Mouse (Mus musculus): ENCODE data around the gene Naa11. TPM values are rescaled to one million over a fixed set of nuclear protein-coding genes. Genes with fewer than 3 reads are reported as not detected.

The Naa11 gene
- polyA plus RNA-seq, 1 experiment from 2014 or later: not detected

DNA sequence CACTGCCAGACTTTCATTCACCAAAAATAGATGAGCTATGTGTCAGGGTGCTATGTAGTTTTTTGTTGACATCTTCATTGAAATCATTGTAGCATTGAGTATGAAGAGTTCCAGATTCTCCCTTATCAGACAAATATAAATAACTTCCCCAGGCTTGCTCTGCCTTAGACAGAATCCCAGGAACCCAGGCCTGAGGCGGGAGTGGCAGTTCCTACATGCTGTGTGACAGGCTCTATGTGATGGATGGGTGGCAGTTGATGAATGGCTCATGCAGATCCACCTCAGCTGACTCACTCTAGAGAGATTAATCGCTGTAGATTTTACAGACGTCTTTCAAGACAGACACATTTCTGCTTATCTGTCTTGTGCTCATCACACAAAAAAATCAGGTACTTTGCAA lies 57.4 kb downstream of the Naa11 start:
- Histone ChIP-seq H3K27ac (no peak overlapping the region), H3K4me3 (no peak overlapping the region), H3K9ac (no peak overlapping the region), H3K4me1 (replicated peaks) (no peaks in the 10 kb centered on the region), H3K9me3 (no peaks in the 10 kb centered on the region), H3K36me3 (no peaks in the 10 kb centered on the region), H3K4me2 (no peak overlapping the region), H3K27me3 (no peaks in the 10 kb centered on the region)
- 41% methylated on average over 3 of the region's 3 CpGs for WGBS
- ATAC-seq (ENCODE audit: low FRiP score): no peak

Other genes with a start within 250 kb of the Naa11 start
- not detected in 2 replicates for gene Gk2, start 64.6 kb upstream of the Naa11 start, polyA plus RNA-seq (2015; fragmentation: Nextera tagmentation; extraction: Ambion mirVana)

All from hindbrain, embryonic 13.5 days (tissue).